Mouse (Mus musculus) erythroblast, embryonic 14.5 days (primary cell): Measurements from ENCODE around the gene Ccdc194. TPM values are rescaled to one million over a fixed set of nuclear protein-coding genes. Genes with fewer than 3 reads are reported as not detected.
A peak's percentile ranks its signal among the peaks of the same experiment; 100 is the strongest.

ENCODE experiments used
- H3K27me3 ChIP-seq: 2 replicates; pipeline ENCODE4 v1.6.1; 2012; ENCODE audit warnings: inconsistent platforms; ENCODE audit not compliant: control insufficient read depth
- H3K36me3 ChIP-seq: 2 replicates; pipeline ENCODE4 v1.6.1; 2012; ENCODE audit warnings: mild to moderate bottlenecking, inconsistent platforms; ENCODE audit not compliant: control insufficient read depth
- H3K4me1 ChIP-seq: 2 replicates; pipeline ENCODE4 v1.6.1; 2012; ENCODE audit warnings: inconsistent platforms; ENCODE audit not compliant: control insufficient read depth
- H3K4me3 ChIP-seq: replicated peaks from 2 replicates; pipeline ENCODE3; 2012; ENCODE audit warnings: moderate library complexity, mild to moderate bottlenecking, inconsistent platforms
- H3K9me3 ChIP-seq: 2 replicates; pipeline ENCODE4 v1.6.1; 2012; ENCODE audit warnings: low read length, inconsistent platforms, mixed read lengths; ENCODE audit not compliant: control insufficient read depth
- GATA1 ChIP-seq: IDR thresholded peaks from 2 replicates; pipeline ENCODE4 v1.6.1; 2012; ENCODE audit warnings: low read length, inconsistent platforms, mixed read lengths
- TAL1 ChIP-seq: IDR thresholded peaks from 3 replicates; pipeline ENCODE4 v1.6.1; 2012; ENCODE audit warnings: low read length, inconsistent platforms, mixed read lengths
- polyA plus RNA-seq: library from polyadenylated mRNA; stranded (reverse); fragments of >175 nt; gene quantifications from 2 replicates; pipeline ENCODE4 v1.2.3, GENCODE M21; 2012

Gene Ccdc194
- polyA plus RNA-seq, 1 experiment: not detected

DNA sequence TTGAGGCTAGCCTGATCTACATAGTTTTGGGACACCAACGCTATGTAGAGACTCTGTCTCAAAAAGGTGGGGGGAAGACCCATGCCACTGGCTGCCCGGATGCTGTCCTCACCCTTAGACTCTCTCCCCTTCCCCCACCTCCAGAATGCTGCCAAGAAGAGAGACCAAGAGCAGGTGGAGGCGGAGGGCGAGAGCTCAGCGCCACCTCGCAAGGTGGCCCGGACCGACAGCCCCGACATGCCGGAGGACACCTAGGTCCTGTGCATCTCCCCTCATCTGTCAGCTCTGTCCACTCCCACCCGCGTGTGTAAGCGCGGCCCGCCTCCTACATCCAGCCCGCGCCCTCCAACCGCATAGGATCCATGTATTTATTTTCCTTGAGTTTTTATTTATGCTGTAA is 51.2 kb downstream of the Ccdc194 start:
- TF ChIP-seq GATA1: no peak
- TF ChIP-seq TAL1: no peak
- no peak overlapping the region for H3K4me3 ChIP-seq
- peaks cover 58% of the 10 kb centered on the region for H3K4me1 ChIP-seq
- H3K9me3 ChIP-seq: no peaks in the 10 kb centered on the region
- peaks cover 5% of the 10 kb centered on the region for H3K27me3 ChIP-seq
- H3K36me3 ChIP-seq: peaks cover 56% of the 10 kb centered on the region

DNA sequence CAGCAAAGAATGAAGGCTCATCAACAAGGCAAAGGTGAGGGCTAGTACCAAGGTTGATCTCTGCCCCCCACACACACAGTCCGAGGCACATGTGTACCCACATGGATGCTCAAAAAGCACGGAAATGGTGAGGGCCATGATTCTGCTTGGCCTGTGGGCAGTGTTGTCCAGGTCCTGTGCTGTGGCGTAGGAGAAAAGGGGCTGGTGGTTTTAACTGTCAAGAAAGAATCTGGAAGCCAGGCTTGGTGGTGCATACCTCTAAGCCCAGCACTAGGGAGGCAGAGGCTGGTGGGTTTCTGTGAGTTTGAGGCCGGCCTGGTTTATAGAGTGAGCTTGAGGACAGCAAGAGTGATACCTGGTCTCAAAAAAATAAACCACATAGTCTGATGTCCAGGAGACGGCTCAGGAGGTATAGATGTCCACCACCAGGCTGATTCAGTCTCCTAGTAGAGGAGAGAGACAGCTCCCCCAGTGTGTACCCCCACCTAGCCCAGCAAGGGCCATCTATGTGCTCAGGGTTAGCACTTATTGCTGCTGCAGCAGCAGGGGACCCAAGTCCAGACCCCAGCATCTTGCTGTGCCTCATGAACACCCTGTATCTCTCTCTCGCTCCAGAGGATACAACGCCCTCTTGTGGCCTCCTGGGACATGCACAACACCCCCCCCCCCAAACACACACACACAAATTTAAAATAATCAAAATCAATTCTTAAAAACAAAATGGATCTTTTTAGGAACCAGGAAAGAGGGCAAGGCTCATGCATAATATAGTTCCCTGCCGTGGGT is 52.7 kb downstream of the Ccdc194 start:
- TF ChIP-seq GATA1: no peak
- TF ChIP-seq TAL1: no peak
- Histone ChIP-seq H3K36me3 (peaks cover 56% of the 10 kb centered on the region), H3K4me3 (no peak overlapping the region), H3K4me1 (peaks cover 64% of the 10 kb centered on the region), H3K27me3 (peaks cover 5% of the 10 kb centered on the region), H3K9me3 (no peaks in the 10 kb centered on the region)

DNA sequence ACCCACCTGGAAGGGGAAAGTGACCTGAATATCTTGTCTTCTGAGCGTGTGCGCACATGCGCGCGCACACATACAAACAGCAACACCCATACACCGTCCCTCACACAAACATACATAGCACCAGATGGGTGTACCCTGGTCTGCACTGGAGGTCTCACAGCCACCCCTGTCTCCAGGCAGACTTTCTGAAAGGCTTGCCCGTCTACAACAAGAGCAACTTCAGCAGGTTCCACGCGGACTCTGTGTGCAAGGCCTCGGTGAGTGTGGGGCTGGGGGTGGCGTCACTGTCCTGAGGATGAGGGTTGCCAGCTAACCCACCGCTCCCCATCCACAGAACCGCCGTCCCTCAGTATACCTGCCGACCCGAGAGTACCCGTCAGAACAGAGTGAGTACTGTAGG is 53.6 kb downstream of the Ccdc194 start:
- peaks cover 56% of the 10 kb centered on the region for H3K4me1 ChIP-seq

DNA sequence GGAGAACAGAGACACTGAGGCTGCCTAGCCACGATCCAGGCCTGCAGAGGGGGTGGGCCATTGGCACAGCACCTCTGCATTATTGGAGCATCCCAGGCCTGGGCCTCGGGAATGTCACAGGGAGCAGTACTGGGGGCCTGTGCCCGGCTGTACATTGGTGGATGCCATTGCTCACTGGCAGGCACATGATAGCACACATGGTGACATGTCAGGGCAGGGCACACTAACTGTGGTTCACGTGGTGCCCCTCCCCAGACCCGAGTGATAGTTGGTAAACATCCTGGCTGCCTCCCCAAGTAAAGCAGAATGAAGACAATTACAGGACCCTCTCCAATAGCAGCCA is 54.6 kb downstream of the Ccdc194 start:
- Histone ChIP-seq H3K27me3 (no peaks in the 10 kb centered on the region), H3K4me3 (peak overlapping the region; percentile 93), H3K4me1 (peaks cover 50% of the 10 kb centered on the region), H3K36me3 (peaks cover 71% of the 10 kb centered on the region), H3K9me3 (no peaks in the 10 kb centered on the region)
- no peak for TF ChIP-seq TAL1
- no peak for TF ChIP-seq GATA1

More for the DNA sequence above, 53.6 kb downstream of the Ccdc194 start:
- Histone ChIP-seq H3K36me3 (peaks cover 62% of the 10 kb centered on the region), H3K27me3 (no peaks in the 10 kb centered on the region), H3K4me3 (no peak overlapping the region), H3K9me3 (no peaks in the 10 kb centered on the region)
- TF ChIP-seq TAL1: no peak
- no peak for TF ChIP-seq GATA1

DNA sequence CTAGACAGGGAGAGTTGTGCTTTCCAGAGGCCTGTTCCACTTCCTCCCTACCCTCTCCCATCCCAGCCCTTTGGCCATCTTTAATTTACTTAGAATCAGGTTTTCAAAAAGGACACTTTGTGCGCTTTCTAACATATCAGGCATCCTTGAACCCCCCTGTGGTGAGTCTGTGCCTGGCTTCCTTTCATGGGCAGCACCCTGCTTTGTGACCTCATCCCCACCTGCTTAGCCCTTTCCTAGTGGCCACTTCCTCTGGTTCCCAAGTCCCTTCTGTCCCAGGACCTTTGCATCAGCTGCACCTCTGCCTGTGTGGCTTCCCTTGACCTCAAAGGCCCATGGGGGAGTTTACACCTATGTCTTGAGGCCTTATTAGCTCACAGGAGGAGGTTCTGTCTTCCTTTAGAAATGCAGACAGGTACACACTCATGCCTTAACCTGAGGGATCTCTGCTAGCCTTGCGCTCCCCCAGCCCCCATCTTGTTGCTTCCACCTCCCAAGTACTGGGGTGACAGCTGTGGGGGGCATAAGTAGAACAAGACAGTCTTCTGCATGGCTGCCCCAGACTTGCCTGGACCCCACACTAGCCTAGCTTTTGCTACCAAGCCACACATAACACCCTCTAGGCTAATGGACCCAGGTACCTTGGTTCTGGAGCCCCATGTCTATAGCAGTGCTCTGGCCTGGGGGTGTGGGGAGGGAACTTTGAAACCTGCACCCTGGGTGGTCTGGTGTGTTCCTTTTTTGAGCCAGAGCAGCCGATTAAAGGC is 55.2 kb downstream of the Ccdc194 start:
- TF ChIP-seq GATA1: no peak
- no peak for TF ChIP-seq TAL1
- Histone ChIP-seq H3K4me1 (peaks cover 50% of the 10 kb centered on the region), H3K9me3 (no peaks in the 10 kb centered on the region), H3K4me3 (peak overlapping the region; percentile 93), H3K27me3 (no peaks in the 10 kb centered on the region), H3K36me3 (peaks cover 69% of the 10 kb centered on the region)

Other genes starting within 250 kb of the Ccdc194 start
- gene Use1, start 158.9 kb downstream of the Ccdc194 start, polyA plus RNA-seq: 16.3 and 17.0 TPM in 2 replicates
- gene Ocel1, start 154.4 kb downstream of the Ccdc194 start, polyA plus RNA-seq: 6.6 and 7.5 TPM in 2 replicates
- 0.41 and 0.60 TPM in 2 replicates for gene Nr2f6, start 143.8 kb downstream of the Ccdc194 start, polyA plus RNA-seq
- 0.03 and 0.10 TPM in 2 replicates for gene Ushbp1, start 129.9 kb downstream of the Ccdc194 start, polyA plus RNA-seq
- 15.4 and 18.1 TPM in 2 replicates for gene Babam1, start 128.8 kb downstream of the Ccdc194 start, polyA plus RNA-seq
- 17.4 and 17.5 TPM in 2 replicates for gene Ankle1, start 119.7 kb downstream of the Ccdc194 start, polyA plus RNA-seq
- gene Abhd8, start 62.1 kb downstream of the Ccdc194 start, polyA plus RNA-seq: 3.9 and 4.7 TPM in 2 replicates
- gene Mrpl34, start 60.8 kb downstream of the Ccdc194 start, polyA plus RNA-seq: 18.9 and 20.4 TPM in 2 replicates
- 41.0 and 42.3 TPM in 2 replicates for gene Dda1, start 56.5 kb downstream of the Ccdc194 start, polyA plus RNA-seq
- 0.09 and 0.20 TPM in 2 replicates for gene Ano8, start 39.7 kb downstream of the Ccdc194 start, polyA plus RNA-seq
- 1.2 and 1.4 TPM in 2 replicates for gene Gtpbp3, start 37.6 kb downstream of the Ccdc194 start, polyA plus RNA-seq
- gene Plvap, start 14.0 kb downstream of the Ccdc194 start, polyA plus RNA-seq: 0.18 and 0.30 TPM in 2 replicates
- gene Bst2, start 11.7 kb upstream of the Ccdc194 start, polyA plus RNA-seq: 0.21 and 0.72 TPM in 2 replicates
- 2.9 and 3.6 TPM in 2 replicates for gene Mvb12a, start 17.2 kb upstream of the Ccdc194 start, polyA plus RNA-seq
- not detected in 2 replicates for gene Tmem221, start 33.2 kb upstream of the Ccdc194 start, polyA plus RNA-seq
- gene Nxnl1, start 40.9 kb upstream of the Ccdc194 start, polyA plus RNA-seq: not detected in 2 replicates
- 0.02 and 0.03 TPM in 2 replicates for gene Slc27a1, start 43.2 kb upstream of the Ccdc194 start, polyA plus RNA-seq
- gene Pgls, start 66.5 kb upstream of the Ccdc194 start, polyA plus RNA-seq: 12.5 and 16.2 TPM in 2 replicates
- 0.10 and 0.13 TPM in 2 replicates for gene Fam129c, start 71.9 kb upstream of the Ccdc194 start, polyA plus RNA-seq
- gene Colgalt1, start 85.3 kb upstream of the Ccdc194 start, polyA plus RNA-seq: 0.41 and 0.72 TPM in 2 replicates
- gene Unc13a, start 146.0 kb upstream of the Ccdc194 start, polyA plus RNA-seq: 0.01 TPM in 1 of 2 replicates, not detected in the other
- gene Jak3, start 150.6 kb upstream of the Ccdc194 start, polyA plus RNA-seq: 1.5 TPM in 2 replicates
- 0.36 and 0.75 TPM in 2 replicates for gene Insl3, start 163.5 kb upstream of the Ccdc194 start, polyA plus RNA-seq
- 3.4 and 3.7 TPM in 2 replicates for gene B3gnt3, start 176.1 kb upstream of the Ccdc194 start, polyA plus RNA-seq
- 14.2 and 14.6 TPM in 2 replicates for gene Fcho1, start 200.0 kb upstream of the Ccdc194 start, polyA plus RNA-seq